Comparison of ENCODE assay signal across 21 mouse cellular contexts in genomic region chr4:82362294-82362693, GRCm38 (mm10).
A peak's percentile ranks its signal among the peaks of the same experiment; 100 is the strongest.
DNase-seq lines count a peak whose midpoint lies in the region; ATAC-seq and TF ChIP-seq lines count a peak whose summit lies in the region.
"Had no signal": no experiment of that assay in that cellular context is flagged by ENCODE, and none has a peak within 500 bp of the region (broad histone marks: within the 10 kb centered on the region; RNA-seq: fewer than 3 reads in every experiment).

No protein-coding gene starts in this region.

- ATAC-seq in liver, embryonic 16.5 days (ENCODE audit: low read depth): peak; percentile 41; the same call in 1 of the 2 replicates
- no peak for ATAC-seq in liver, embryonic 11.5 days (replicated peaks; ENCODE audit: low FRiP score)
- peak; percentile 68 for ATAC-seq in heart, embryonic 15.5 days (replicated peaks; ENCODE audit: insufficient number of reproducible peaks, insufficient read depth, low FRiP score, low read depth)
- ATAC-seq in lung, postnatal 0 days: peak; percentile 74
- no peak for ATAC-seq in neural tube, embryonic 15.5 days (ENCODE audit: low FRiP score)
- ATAC-seq: forebrain, embryonic 14.5 days; intestine, postnatal 0 days; midbrain, embryonic 13.5 days had no signal

- intact Hi-C loops in heart, adult 2 months (cut with DNase I): no loop called here

- no peak for TF ChIP-seq POLR2A in heart, adult 2 months (IDR thresholded peaks at IDR 0.05; ENCODE audit: insufficient read depth, low read depth, low read length)

- peak overlapping the region; percentile 76 for H3K27ac ChIP-seq in heart, adult 2 months
- no peak overlapping the region for H3K27ac ChIP-seq in liver, embryonic 16.5 days (ENCODE audit: low read length)
- no peak overlapping the region for H3K27ac ChIP-seq in liver, embryonic 11.5 days (ENCODE audit: low read depth, low read length)
- peak overlapping the region; percentile 69 for H3K27ac ChIP-seq in heart, embryonic 15.5 days
- no peak overlapping the region for H3K27ac ChIP-seq in lung, postnatal 0 days (ENCODE audit: low read length)
- no peak overlapping the region for H3K27ac ChIP-seq in neural tube, embryonic 15.5 days (replicated peaks)
- H3K27ac ChIP-seq: embryonic facial prominence, embryonic 15.5 days; liver, embryonic 14.5 days; midbrain, embryonic 13.5 days; neural tube, embryonic 12.5 days had no signal

- peaks cover 28% of the 10 kb centered on the region for H3K4me1 ChIP-seq in heart, adult 2 months (ENCODE audit: control insufficient read depth, insufficient read depth, low read length)
- H3K4me1 ChIP-seq in liver, embryonic 16.5 days (ENCODE audit: control insufficient read depth, low read depth, low read length): no peaks in the 10 kb centered on the region
- no peaks in the 10 kb centered on the region for H3K4me1 ChIP-seq in liver, embryonic 11.5 days (replicated peaks; ENCODE audit: control insufficient read depth, insufficient read depth, low read length)
- peaks cover 47% of the 10 kb centered on the region for H3K4me1 ChIP-seq in heart, embryonic 15.5 days (replicated peaks)
- no peaks in the 10 kb centered on the region; the same call in 1 of the 2 replicates for H3K4me1 ChIP-seq in lung, postnatal 0 days (ENCODE audit: insufficient read depth, low read depth, low read length)
- H3K4me1 ChIP-seq in neural tube, embryonic 15.5 days: peaks cover 14% of the 10 kb centered on the region
- H3K4me1 ChIP-seq: neural tube, embryonic 12.5 days had no signal

- peak in 1 of 2 experiments; percentile 26 for DNase-seq in heart, adult 2 months
- no peak for DNase-seq in heart, adult 9 months (ENCODE audit: low spot score in 2 of 2)
- DNase-seq in liver, embryonic 11.5 days (ENCODE audit: low spot score): no peak
- peak; percentile 57 for DNase-seq in lung, postnatal 0 days (ENCODE audit: low spot score)
- no peak for DNase-seq in kidney, postnatal 10 days
- DNase-seq: adrenal gland, postnatal 25 days; cerebellum, adult 8-10 months; cerebellum, postnatal 36 days; kidney, postnatal 36 days; right cerebral cortex, adult 18-20 months; thymus, postnatal 36 days had no signal

- H3K9me3 ChIP-seq in liver, embryonic 16.5 days (replicated peaks; ENCODE audit: control insufficient read depth, low read length): no peaks in the 10 kb centered on the region
- no peaks in the 10 kb centered on the region for H3K9me3 ChIP-seq in liver, embryonic 11.5 days (ENCODE audit: control insufficient read depth, low read length)
- H3K9me3 ChIP-seq in heart, embryonic 15.5 days (replicated peaks): no peaks in the 10 kb centered on the region
- H3K9me3 ChIP-seq in lung, postnatal 0 days (ENCODE audit: low read length): no peaks in the 10 kb centered on the region
- no peaks in the 10 kb centered on the region for H3K9me3 ChIP-seq in neural tube, embryonic 15.5 days (replicated peaks)
- H3K9me3 ChIP-seq: embryonic facial prominence, embryonic 15.5 days; midbrain, embryonic 13.5 days; neural tube, embryonic 12.5 days; stomach, embryonic 15.5 days had no signal

- H3K4me2 ChIP-seq in liver, embryonic 16.5 days (ENCODE audit: low read depth, low read length): no peak overlapping the region
- H3K4me2 ChIP-seq in liver, embryonic 11.5 days: no peak overlapping the region
- H3K4me2 ChIP-seq in heart, embryonic 15.5 days: no peak overlapping the region
- no peak overlapping the region for H3K4me2 ChIP-seq in lung, postnatal 0 days (replicated peaks; ENCODE audit: low read depth, low read length)
- no peak overlapping the region for H3K4me2 ChIP-seq in neural tube, embryonic 15.5 days
- H3K4me2 ChIP-seq: embryonic facial prominence, embryonic 15.5 days; midbrain, embryonic 13.5 days; neural tube, embryonic 12.5 days; stomach, embryonic 15.5 days had no signal

- H3K27me3 ChIP-seq in heart, adult 2 months (ENCODE audit: control insufficient read depth, insufficient read depth, low read length): no peaks in the 10 kb centered on the region
- H3K27me3 ChIP-seq in liver, embryonic 16.5 days (ENCODE audit: control insufficient read depth, insufficient read depth, low read depth, low read length): no peaks in the 10 kb centered on the region
- H3K27me3 ChIP-seq in liver, embryonic 11.5 days (replicated peaks; ENCODE audit: control insufficient read depth, insufficient read depth, low read length): no peaks in the 10 kb centered on the region
- no peaks in the 10 kb centered on the region for H3K27me3 ChIP-seq in heart, embryonic 15.5 days
- H3K27me3 ChIP-seq in lung, postnatal 0 days (replicated peaks; ENCODE audit: insufficient read depth, low read length): no peaks in the 10 kb centered on the region
- no peaks in the 10 kb centered on the region for H3K27me3 ChIP-seq in neural tube, embryonic 15.5 days (replicated peaks)
- H3K27me3 ChIP-seq: embryonic facial prominence, embryonic 15.5 days; midbrain, embryonic 13.5 days; neural tube, embryonic 12.5 days; stomach, embryonic 15.5 days had no signal

- peaks cover 47% of the 10 kb centered on the region for H3K36me3 ChIP-seq in heart, adult 2 months (ENCODE audit: control insufficient read depth, insufficient read depth, low read length)
- no peaks in the 10 kb centered on the region for H3K36me3 ChIP-seq in liver, embryonic 16.5 days (ENCODE audit: control insufficient read depth, insufficient read depth)
- no peaks in the 10 kb centered on the region for H3K36me3 ChIP-seq in liver, embryonic 11.5 days (ENCODE audit: control insufficient read depth, insufficient read depth, low read length)
- H3K36me3 ChIP-seq in heart, embryonic 15.5 days: peaks cover 10% of the 10 kb centered on the region
- H3K36me3 ChIP-seq in lung, postnatal 0 days (ENCODE audit: insufficient read depth, low read length): no peaks in the 10 kb centered on the region
- H3K36me3 ChIP-seq in neural tube, embryonic 15.5 days: no peaks in the 10 kb centered on the region
- H3K36me3 ChIP-seq: midbrain, embryonic 13.5 days had no signal

- H3K4me3 ChIP-seq in heart, adult 2 months: no peak overlapping the region
- no peak overlapping the region for H3K4me3 ChIP-seq in liver, embryonic 16.5 days (ENCODE audit: low read depth, low read length)
- no peak overlapping the region for H3K4me3 ChIP-seq in liver, embryonic 11.5 days (ENCODE audit: low read depth, low read length)
- no peak overlapping the region for H3K4me3 ChIP-seq in heart, embryonic 15.5 days
- no peak overlapping the region for H3K4me3 ChIP-seq in lung, postnatal 0 days (ENCODE audit: low read depth, low read length)
- no peak overlapping the region for H3K4me3 ChIP-seq in neural tube, embryonic 15.5 days (replicated peaks)
- H3K4me3 ChIP-seq: embryonic facial prominence, embryonic 15.5 days; midbrain, embryonic 13.5 days; neural tube, embryonic 12.5 days; stomach, embryonic 15.5 days had no signal

- 0 out of 2 replicates have a peak, but pooled peaks have one; percentile 13 for TF ChIP-seq EP300 in heart, adult 2 months (IDR thresholded peaks at IDR 0.05; ENCODE audit: insufficient read depth, low read depth, low read length)
- no peak for TF ChIP-seq EP300 in lung, postnatal 0 days (IDR thresholded peaks at IDR 0.05)

- no peak for TF ChIP-seq CTCF in heart, adult 2 months (IDR thresholded peaks at IDR 0.05)
- TF ChIP-seq CTCF in lung, postnatal 0 days (IDR thresholded peaks at IDR 0.05): no peak

- H3K79me2 ChIP-seq in heart, adult 2 months (replicated peaks; ENCODE audit: control insufficient read depth, insufficient read depth, low read length): peaks cover 5% of the 10 kb centered on the region

- no peak overlapping the region; the same call in 1 of the 2 replicates for H3K9ac ChIP-seq in heart, adult 2 months (ENCODE audit: low read depth, low read length)
- no peak overlapping the region for H3K9ac ChIP-seq in liver, embryonic 16.5 days (ENCODE audit: low read depth, low read length)
- H3K9ac ChIP-seq in liver, embryonic 11.5 days (ENCODE audit: low read depth, low read length): no peak overlapping the region
- no peak overlapping the region for H3K9ac ChIP-seq in heart, embryonic 15.5 days
- no peak overlapping the region for H3K9ac ChIP-seq in lung, postnatal 0 days (replicated peaks; ENCODE audit: low read depth)
- no peak overlapping the region for H3K9ac ChIP-seq in neural tube, embryonic 15.5 days (replicated peaks)
- H3K9ac ChIP-seq: embryonic facial prominence, embryonic 15.5 days; liver, embryonic 14.5 days; midbrain, embryonic 13.5 days; neural tube, embryonic 12.5 days; stomach, embryonic 15.5 days had no signal

- 26% methylated on average over 3 of the region's 3 CpGs for WGBS in heart, adult 2 months
- 39% methylated on average over 3 of the region's 3 CpGs for WGBS in liver, embryonic 16.5 days (ENCODE audit: insufficient replicate concordance)
- WGBS in liver, embryonic 11.5 days: 57% methylated on average over 3 of the region's 3 CpGs
- WGBS in heart, embryonic 15.5 days: 24% methylated on average over 3 of the region's 3 CpGs
- 42% methylated on average over 3 of the region's 3 CpGs for WGBS in lung, postnatal 0 days
- WGBS in neural tube, embryonic 15.5 days: 76% methylated on average over 3 of the region's 3 CpGs

Comparison
In these comparisons a context has a peak if more than half of its experiments do, and no peak if none do; other contexts are left out.
1. ATAC-seq: peak in liver, embryonic 16.5 days (single experiment), heart, embryonic 15.5 days (single experiment) and lung, postnatal 0 days (single experiment); none in liver, embryonic 11.5 days (single experiment) and neural tube, embryonic 15.5 days (single experiment).
2. H3K27ac ChIP-seq: peak in heart, adult 2 months (single experiment) and heart, embryonic 15.5 days (single experiment); none in liver, embryonic 16.5 days (single experiment), liver, embryonic 11.5 days (single experiment), lung, postnatal 0 days (single experiment) and neural tube, embryonic 15.5 days (single experiment).